Mouse (Mus musculus): ENCODE results near the gene Camta1. TPM values are rescaled to one million over a fixed set of nuclear protein-coding genes. Genes with fewer than 3 reads are reported as not detected.

The Camta1 gene
- polyA plus RNA-seq, 1 experiment from 2014 or later = 93.9 TPM

GRCm38 (mm10) chr4:150869276-150870197 is 992.1 kb downstream of the Camta1 start:
- Histone ChIP-seq H3K4me3 (ENCODE audit: low read depth, low read length) (no peak overlapping the region), H3K9me3 (ENCODE audit: control insufficient read depth, low read length) (no peaks in the 10 kb centered on the region), H3K4me2 (no peak overlapping the region), H3K9ac (ENCODE audit: low read depth, low read length) (no peak overlapping the region), H3K36me3 (ENCODE audit: control insufficient read depth, insufficient read depth, low read length) (peaks cover 6% of the 10 kb centered on the region), H3K27ac (ENCODE audit: low read depth, low read length) (no peak overlapping the region), H3K27me3 (replicated peaks; ENCODE audit: control insufficient read depth, insufficient read depth, low read length) (no peaks in the 10 kb centered on the region), H3K4me1 (replicated peaks; ENCODE audit: control insufficient read depth, insufficient read depth, low read length) (peaks cover 14% of the 10 kb centered on the region)
- ATAC-seq (replicated peaks; ENCODE audit: low FRiP score) = no peak
- DNase-seq (ENCODE audit: low spot score) = no peak
- 58% methylated on average over 17 of the region's 17 CpGs for WGBS

GRCm38 (mm10) chr4:150868859-150869258 is 992.8 kb downstream of the Camta1 start:
- peaks cover 6% of the 10 kb centered on the region for H3K36me3 ChIP-seq (ENCODE audit: control insufficient read depth, insufficient read depth, low read length)
- 83% methylated on average over 2 of the region's 2 CpGs for WGBS
- ATAC-seq (replicated peaks; ENCODE audit: low FRiP score) (no peak), DNase-seq (ENCODE audit: low spot score) (no peak)
- H3K9ac ChIP-seq (ENCODE audit: low read depth, low read length) = no peak overlapping the region
- H3K27ac ChIP-seq (ENCODE audit: low read depth, low read length) = no peak overlapping the region
- no peak overlapping the region for H3K4me2 ChIP-seq
- H3K4me1 ChIP-seq (replicated peaks; ENCODE audit: control insufficient read depth, insufficient read depth, low read length) = peaks cover 14% of the 10 kb centered on the region
- H3K27me3 ChIP-seq (replicated peaks; ENCODE audit: control insufficient read depth, insufficient read depth, low read length) = no peaks in the 10 kb centered on the region
- no peaks in the 10 kb centered on the region for H3K9me3 ChIP-seq (ENCODE audit: control insufficient read depth, low read length)
- H3K4me3 ChIP-seq (ENCODE audit: low read depth, low read length) = no peak overlapping the region

GRCm38 (mm10) chr4:150868161-150868560 is 993.5 kb downstream of the Camta1 start:
- Histone ChIP-seq H3K4me2 (no peak overlapping the region), H3K27me3 (replicated peaks; ENCODE audit: control insufficient read depth, insufficient read depth, low read length) (no peaks in the 10 kb centered on the region), H3K36me3 (ENCODE audit: control insufficient read depth, insufficient read depth, low read length) (peaks cover 6% of the 10 kb centered on the region), H3K4me1 (replicated peaks; ENCODE audit: control insufficient read depth, insufficient read depth, low read length) (peaks cover 12% of the 10 kb centered on the region), H3K9ac (ENCODE audit: low read depth, low read length) (no peak overlapping the region), H3K9me3 (ENCODE audit: control insufficient read depth, low read length) (no peaks in the 10 kb centered on the region), H3K4me3 (ENCODE audit: low read depth, low read length) (no peak overlapping the region), H3K27ac (ENCODE audit: low read depth, low read length) (no peak overlapping the region)
- 80% methylated on average over 6 of the region's 6 CpGs for WGBS
- ATAC-seq (replicated peaks; ENCODE audit: low FRiP score) (no peak), DNase-seq (ENCODE audit: low spot score) (no peak)

Other genes with a start within 250 kb of the Camta1 start
- gene Dnajc11, start 71.8 kb upstream of the Camta1 start, polyA plus RNA-seq (2014; fragmentation: Nextera tagmentation; extraction: Ambion mirVana) = 101 and 102 TPM in 2 replicates
- gene Thap3, start 127.1 kb upstream of the Camta1 start, polyA plus RNA-seq (2014; fragmentation: Nextera tagmentation; extraction: Ambion mirVana) = 14.3 and 14.5 TPM in 2 replicates
- gene Phf13, start 134.4 kb upstream of the Camta1 start, polyA plus RNA-seq (2014; fragmentation: Nextera tagmentation; extraction: Ambion mirVana) = 15.5 and 16.5 TPM in 2 replicates
- gene Klhl21, start 146.9 kb upstream of the Camta1 start, polyA plus RNA-seq (2014; fragmentation: Nextera tagmentation; extraction: Ambion mirVana) = 9.1 and 9.4 TPM in 2 replicates
- gene Zbtb48, start 165.8 kb upstream of the Camta1 start, polyA plus RNA-seq (2014; fragmentation: Nextera tagmentation; extraction: Ambion mirVana) = 17.0 and 17.8 TPM in 2 replicates
- 0.18 and 0.21 TPM in 2 replicates for gene Tas1r1, start 176.7 kb upstream of the Camta1 start, polyA plus RNA-seq (2014; fragmentation: Nextera tagmentation; extraction: Ambion mirVana)
- 53.3 and 59.4 TPM in 2 replicates for gene Nol9, start 177.4 kb upstream of the Camta1 start, polyA plus RNA-seq (2014; fragmentation: Nextera tagmentation; extraction: Ambion mirVana)
- gene Plekhg5, start 210.6 kb upstream of the Camta1 start, polyA plus RNA-seq (2014; fragmentation: Nextera tagmentation; extraction: Ambion mirVana) = 8.4 and 8.9 TPM in 2 replicates